Mouse (Mus musculus): ENCODE measurements around the gene Slc17a2. TPM values are rescaled to one million over a fixed set of nuclear protein-coding genes. Genes with fewer than 3 reads are reported as not detected.

The Slc17a2 gene
- polyA plus RNA-seq, 1 experiment = not detected

Other genes with a start within 250 kb of the Slc17a2 start
- gene Hist1h3e, start 244.6 kb upstream of the Slc17a2 start, polyA plus RNA-seq (2012; ENCODE audit: insufficient read depth, insufficient read length, missing spikeins) = 2.8 and 2.9 TPM in 2 replicates
- not detected in 2 replicates for gene Hist1h2ae, start 235.8 kb upstream of the Slc17a2 start, polyA plus RNA-seq (2012; ENCODE audit: insufficient read depth, insufficient read length, missing spikeins)
- not detected in 2 replicates for gene Hist1h2bg, start 235.6 kb upstream of the Slc17a2 start, polyA plus RNA-seq (2012; ENCODE audit: insufficient read depth, insufficient read length, missing spikeins)
- gene Hist1h2bf, start 232.8 kb upstream of the Slc17a2 start, polyA plus RNA-seq (2012; ENCODE audit: insufficient read depth, insufficient read length, missing spikeins) = 4.4 TPM in 1 of 2 replicates, not detected in the other
- not detected in 2 replicates for gene Hist1h2ad, start 232.6 kb upstream of the Slc17a2 start, polyA plus RNA-seq (2012; ENCODE audit: insufficient read depth, insufficient read length, missing spikeins)
- 1.1 and 2.5 TPM in 2 replicates for gene Hist1h3d, start 231.2 kb upstream of the Slc17a2 start, polyA plus RNA-seq (2012; ENCODE audit: insufficient read depth, insufficient read length, missing spikeins)
- gene Hist1h4d, start 225.4 kb upstream of the Slc17a2 start, polyA plus RNA-seq (2012; ENCODE audit: insufficient read depth, insufficient read length, missing spikeins) = not detected in 2 replicates
- gene Hist1h2be, start 185.9 kb upstream of the Slc17a2 start, polyA plus RNA-seq (2012; ENCODE audit: insufficient read depth, insufficient read length, missing spikeins) = 8.2 and 13.8 TPM in 2 replicates
- 4.0 TPM in 2 replicates for gene Hist1h1e, start 184.4 kb upstream of the Slc17a2 start, polyA plus RNA-seq (2012; ENCODE audit: insufficient read depth, insufficient read length, missing spikeins)
- gene Hist1h2ac, start 123.0 kb upstream of the Slc17a2 start, polyA plus RNA-seq (2012; ENCODE audit: insufficient read depth, insufficient read length, missing spikeins) = 0.59 and 1.0 TPM in 2 replicates
- gene Hist1h2bc, start 122.8 kb upstream of the Slc17a2 start, polyA plus RNA-seq (2012; ENCODE audit: insufficient read depth, insufficient read length, missing spikeins) = 190 and 234 TPM in 2 replicates
- gene Hist1h1t, start 111.2 kb upstream of the Slc17a2 start, polyA plus RNA-seq (2012; ENCODE audit: insufficient read depth, insufficient read length, missing spikeins) = not detected in 2 replicates
- 2.1 TPM in 1 of 2 replicates, not detected in the other for gene Hist1h4c, start 108.5 kb upstream of the Slc17a2 start, polyA plus RNA-seq (2012; ENCODE audit: insufficient read depth, insufficient read length, missing spikeins)
- gene Hfe, start 96.1 kb upstream of the Slc17a2 start, polyA plus RNA-seq (2012; ENCODE audit: insufficient read depth, insufficient read length, missing spikeins) = 30.2 and 34.3 TPM in 2 replicates
- gene Hist1h1c, start 68.2 kb upstream of the Slc17a2 start, polyA plus RNA-seq (2012; ENCODE audit: insufficient read depth, insufficient read length, missing spikeins) = 112 and 175 TPM in 2 replicates
- not detected in 2 replicates for gene Hist1h3c, start 61.4 kb upstream of the Slc17a2 start, polyA plus RNA-seq (2012; ENCODE audit: insufficient read depth, insufficient read length, missing spikeins)
- gene Hist1h2bb, start 60.3 kb upstream of the Slc17a2 start, polyA plus RNA-seq (2012; ENCODE audit: insufficient read depth, insufficient read length, missing spikeins) = not detected in 2 replicates
- gene Hist1h2ab, start 55.9 kb upstream of the Slc17a2 start, polyA plus RNA-seq (2012; ENCODE audit: insufficient read depth, insufficient read length, missing spikeins) = not detected in 2 replicates
- not detected in 2 replicates for gene Hist1h3b, start 54.7 kb upstream of the Slc17a2 start, polyA plus RNA-seq (2012; ENCODE audit: insufficient read depth, insufficient read length, missing spikeins)
- gene Hist1h4b, start 50.0 kb upstream of the Slc17a2 start, polyA plus RNA-seq (2012; ENCODE audit: insufficient read depth, insufficient read length, missing spikeins) = not detected in 2 replicates
- gene Hist1h4a, start 45.8 kb upstream of the Slc17a2 start, polyA plus RNA-seq (2012; ENCODE audit: insufficient read depth, insufficient read length, missing spikeins) = not detected in 2 replicates
- not detected in 2 replicates for gene Hist1h3a, start 44.6 kb upstream of the Slc17a2 start, polyA plus RNA-seq (2012; ENCODE audit: insufficient read depth, insufficient read length, missing spikeins)
- gene Hist1h1a, start 43.3 kb upstream of the Slc17a2 start, polyA plus RNA-seq (2012; ENCODE audit: insufficient read depth, insufficient read length, missing spikeins) = not detected in 2 replicates
- not detected in 2 replicates for gene Trim38, start 37.1 kb upstream of the Slc17a2 start, polyA plus RNA-seq (2012; ENCODE audit: insufficient read depth, insufficient read length, missing spikeins)
- not detected in 2 replicates for gene Slc17a3, start 32.4 kb downstream of the Slc17a2 start, polyA plus RNA-seq (2012; ENCODE audit: insufficient read depth, insufficient read length, missing spikeins)
- not detected in 2 replicates for gene Slc17a1, start 60.8 kb downstream of the Slc17a2 start, polyA plus RNA-seq (2012; ENCODE audit: insufficient read depth, insufficient read length, missing spikeins)
- gene Slc17a4, start 108.0 kb downstream of the Slc17a2 start, polyA plus RNA-seq (2012; ENCODE audit: insufficient read depth, insufficient read length, missing spikeins) = not detected in 2 replicates
- gene Hist1h2ba, start 127.2 kb downstream of the Slc17a2 start, polyA plus RNA-seq (2012; ENCODE audit: insufficient read depth, insufficient read length, missing spikeins) = not detected in 2 replicates
- gene Hist1h2aa, start 127.5 kb downstream of the Slc17a2 start, polyA plus RNA-seq (2012; ENCODE audit: insufficient read depth, insufficient read length, missing spikeins) = not detected in 2 replicates
- not detected in 2 replicates for gene Scgn, start 184.2 kb downstream of the Slc17a2 start, polyA plus RNA-seq (2012; ENCODE audit: insufficient read depth, insufficient read length, missing spikeins)

Data from brown adipose tissue, adult 24 weeks (tissue).